Mouse (Mus musculus): ENCODE data around the gene Kat8. TPM values are rescaled to one million over a fixed set of nuclear protein-coding genes. Genes with fewer than 3 reads are reported as not detected.

Gene Kat8
- polyA plus RNA-seq (2012; ENCODE audit: insufficient read depth, insufficient read length, low replicate concordance, missing spikeins), result not detected in 2 replicates

DNA sequence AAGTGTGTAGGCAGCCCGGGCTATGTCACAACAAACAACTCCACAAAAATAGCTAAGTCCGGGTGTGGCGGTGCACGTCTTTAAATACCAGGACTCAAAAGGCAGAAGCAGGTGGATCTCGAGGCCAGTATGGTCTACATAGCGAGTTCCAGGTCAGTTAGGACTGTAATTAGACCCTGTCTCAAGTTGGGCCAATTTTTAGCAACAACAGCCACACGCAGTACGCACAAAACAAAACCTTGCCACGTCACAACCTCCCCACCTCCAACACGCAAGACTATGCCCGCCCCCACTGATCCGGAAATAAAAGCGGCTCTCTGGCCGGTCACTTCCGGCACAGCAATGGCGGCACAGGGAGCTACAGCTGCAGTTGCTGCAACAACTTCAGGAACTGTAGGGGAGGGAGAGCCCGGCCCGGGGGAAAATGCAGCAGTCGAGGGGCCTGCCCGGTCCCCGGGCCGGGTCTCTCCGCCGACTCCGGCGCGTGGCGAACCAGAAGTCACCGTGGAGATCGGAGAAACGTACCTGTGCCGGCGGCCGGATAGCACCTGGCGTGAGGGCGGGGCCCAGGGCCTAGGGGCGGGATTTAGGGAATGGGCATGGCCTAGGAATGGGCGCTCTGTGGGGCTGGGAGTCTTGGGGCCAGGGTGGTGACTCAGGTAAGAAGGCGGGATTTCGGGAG lies at the start of gene Kat8:
Gene Kat8 (plus strand): TSS at position 327 of the 682 bp plus-strand sequence.
- peak within 1 kb of the TSS; percentile 68 for H3K4me3 ChIP-seq (ENCODE audit: insufficient read depth, low read depth, low read length)
- H3K27ac ChIP-seq (ENCODE audit: insufficient read depth, low read depth, low read length), result peak within 1 kb of the TSS; percentile 88
- TF ChIP-seq CTCF (IDR thresholded peaks at IDR 0.05; ENCODE audit: insufficient read depth, low read depth, low read length) (no peak), POLR2A (IDR thresholded peaks at IDR 0.05; ENCODE audit: insufficient read depth, low read depth, low read length) (peak; percentile 72)
- H3K4me1 ChIP-seq (ENCODE audit: control insufficient read depth, insufficient read depth, low read length), result no peaks in the 10 kb centered on the region; the same call in 1 of the 2 replicates
- under 1% methylated on average over 40 of the region's 40 CpGs for WGBS

DNA sequence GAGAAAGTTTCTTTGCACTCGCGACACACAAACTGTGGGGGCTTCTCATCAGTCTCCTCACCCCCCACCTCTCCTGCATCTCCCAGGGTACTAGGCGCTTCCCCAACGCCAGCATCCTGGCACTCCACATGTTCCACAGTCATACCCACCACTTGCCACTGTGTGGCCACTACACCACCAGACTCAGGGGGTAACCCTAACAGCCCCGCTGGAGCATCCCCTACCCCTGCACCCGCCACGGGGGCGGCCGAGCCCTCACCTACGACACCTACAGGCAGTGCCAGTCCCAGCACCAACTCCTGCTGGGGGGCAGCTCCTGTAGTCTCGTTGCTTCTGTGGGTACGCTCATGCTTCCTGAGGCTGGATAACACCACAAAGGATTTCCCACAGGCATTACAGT lies 45.9 kb upstream of the Kat8 start:
- Histone ChIP-seq H3K4me1 (ENCODE audit: control insufficient read depth, insufficient read depth, low read length) (peaks cover 9% of the 10 kb centered on the region; the same call in 1 of the 2 replicates), H3K27ac (ENCODE audit: insufficient read depth, low read depth, low read length) (no peak overlapping the region), H3K4me3 (ENCODE audit: insufficient read depth, low read depth, low read length) (no peak overlapping the region)
- TF ChIP-seq CTCF (IDR thresholded peaks at IDR 0.05; ENCODE audit: insufficient read depth, low read depth, low read length), result no peak
- no peak for TF ChIP-seq POLR2A (IDR thresholded peaks at IDR 0.05; ENCODE audit: insufficient read depth, low read depth, low read length)
- 91% methylated on average over 12 of the region's 12 CpGs for WGBS

DNA sequence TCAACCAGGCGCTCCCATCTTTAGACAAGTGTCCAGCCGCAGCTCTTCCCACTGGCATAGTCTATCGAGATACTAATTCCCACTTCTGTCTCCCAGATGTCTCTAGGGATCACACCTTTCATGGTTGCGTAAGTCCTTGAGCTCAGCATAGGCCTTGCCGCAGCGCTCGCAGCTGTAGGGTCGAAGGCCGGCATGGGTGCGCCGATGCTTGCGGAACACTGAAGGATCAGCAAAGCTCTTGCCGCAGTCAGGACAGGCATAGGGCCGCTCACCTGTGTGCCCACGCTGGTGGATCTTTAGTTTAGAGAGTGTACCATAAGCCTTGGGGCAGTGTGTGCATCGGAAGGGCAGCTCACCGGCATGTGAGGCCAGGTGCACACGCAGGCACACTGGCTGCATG lies 44.7 kb upstream of the Kat8 start:
- Histone ChIP-seq H3K27ac (ENCODE audit: insufficient read depth, low read depth, low read length) (no peak overlapping the region), H3K4me3 (ENCODE audit: insufficient read depth, low read depth, low read length) (no peak overlapping the region), H3K4me1 (ENCODE audit: control insufficient read depth, insufficient read depth, low read length) (peaks cover 9% of the 10 kb centered on the region; the same call in 1 of the 2 replicates)
- WGBS, result 96% methylated on average over 18 of the region's 18 CpGs
- TF ChIP-seq CTCF (IDR thresholded peaks at IDR 0.05; ENCODE audit: insufficient read depth, low read depth, low read length), result no peak
- no peak for TF ChIP-seq POLR2A (IDR thresholded peaks at IDR 0.05; ENCODE audit: insufficient read depth, low read depth, low read length)

- H3K27ac ChIP-seq (ENCODE audit: insufficient read depth, low read depth, low read length), result no peak overlapping the region
- TF ChIP-seq CTCF (IDR thresholded peaks at IDR 0.05; ENCODE audit: insufficient read depth, low read depth, low read length) (no peak), POLR2A (IDR thresholded peaks at IDR 0.05; ENCODE audit: insufficient read depth, low read depth, low read length) (no peak)
- H3K4me3 ChIP-seq (ENCODE audit: insufficient read depth, low read depth, low read length), result no peak overlapping the region
- peaks cover 9% of the 10 kb centered on the region; the same call in 1 of the 2 replicates for H3K4me1 ChIP-seq (ENCODE audit: control insufficient read depth, insufficient read depth, low read length)
- WGBS, result 28% methylated on average over 3 of the region's 3 CpGs
Observed at GRCm38 (mm10) chr7:127869149-127869810, 43.0 kb upstream of the Kat8 start.

DNA sequence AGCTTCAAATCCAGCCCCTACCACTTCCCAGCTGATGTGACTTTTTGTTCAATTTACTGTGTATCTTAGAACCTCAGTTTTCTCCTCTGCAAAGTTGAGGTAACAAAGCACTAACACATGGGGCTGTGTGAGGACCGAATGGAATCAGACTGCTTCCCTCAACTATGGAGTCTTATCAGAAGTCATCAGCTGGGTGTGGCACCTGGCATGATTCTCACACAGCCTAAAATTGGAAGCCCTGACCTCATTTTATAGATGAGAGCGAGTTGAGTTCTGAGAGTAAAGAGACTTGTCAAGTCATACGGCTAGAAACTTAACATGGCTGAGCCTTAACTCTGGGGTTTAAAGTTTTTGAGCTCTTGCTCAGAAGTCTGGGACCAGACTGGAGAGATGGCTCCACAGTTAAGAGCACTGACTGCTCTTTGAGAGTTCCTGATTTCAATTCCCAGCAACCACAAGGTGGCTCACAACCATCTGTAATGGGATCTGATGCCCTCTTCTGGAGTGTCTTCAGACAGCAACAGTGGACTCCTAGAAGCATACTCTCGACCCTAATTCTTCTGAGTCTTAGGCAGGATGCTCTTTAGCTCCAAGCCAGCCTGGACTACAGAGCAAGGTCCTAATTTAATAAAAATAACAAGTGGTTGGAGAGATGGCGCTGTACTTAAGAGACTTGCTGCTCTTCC lies 42.0 kb upstream of the Kat8 start:
- 81% methylated on average over 5 of the region's 5 CpGs for WGBS
- Histone ChIP-seq H3K4me1 (ENCODE audit: control insufficient read depth, insufficient read depth, low read length) (peaks cover 9% of the 10 kb centered on the region; the same call in 1 of the 2 replicates), H3K4me3 (ENCODE audit: insufficient read depth, low read depth, low read length) (no peak overlapping the region), H3K27ac (ENCODE audit: insufficient read depth, low read depth, low read length) (no peak overlapping the region)
- TF ChIP-seq POLR2A (IDR thresholded peaks at IDR 0.05; ENCODE audit: insufficient read depth, low read depth, low read length) (no peak), CTCF (IDR thresholded peaks at IDR 0.05; ENCODE audit: insufficient read depth, low read depth, low read length) (no peak)

- no peak for TF ChIP-seq CTCF (IDR thresholded peaks at IDR 0.05; ENCODE audit: insufficient read depth, low read depth, low read length)
- TF ChIP-seq POLR2A (IDR thresholded peaks at IDR 0.05; ENCODE audit: insufficient read depth, low read depth, low read length), result no peak
Observed at GRCm38 (mm10) chr7:127874812-127875626, 37.3 kb upstream of the Kat8 start.

GRCm38 (mm10) chr7:127875627-127876001 lies 36.7 kb upstream of the Kat8 start:
- under 1% methylated on average over 40 of the region's 43 CpGs for WGBS
- Histone ChIP-seq H3K4me1 (ENCODE audit: control insufficient read depth, insufficient read depth, low read length) (peaks cover 3% of the 10 kb centered on the region; the same call in 1 of the 2 replicates), H3K27ac (ENCODE audit: insufficient read depth, low read depth, low read length) (peak overlapping the region; percentile 82), H3K4me3 (ENCODE audit: insufficient read depth, low read depth, low read length) (peak overlapping the region; percentile 90)
- TF ChIP-seq POLR2A (IDR thresholded peaks at IDR 0.05; ENCODE audit: insufficient read depth, low read depth, low read length) (no peak), CTCF (IDR thresholded peaks at IDR 0.05; ENCODE audit: insufficient read depth, low read depth, low read length) (no peak)

More at GRCm38 (mm10) chr7:127874812-127875626, 37.3 kb upstream of the Kat8 start:
- peaks cover 3% of the 10 kb centered on the region; the same call in 1 of the 2 replicates for H3K4me1 ChIP-seq (ENCODE audit: control insufficient read depth, insufficient read depth, low read length)
- H3K4me3 ChIP-seq (ENCODE audit: insufficient read depth, low read depth, low read length), result peak overlapping the region; percentile 90
- 4% methylated on average over 20 of the region's 20 CpGs for WGBS
- H3K27ac ChIP-seq (ENCODE audit: insufficient read depth, low read depth, low read length), result peak overlapping the region; percentile 82

DNA sequence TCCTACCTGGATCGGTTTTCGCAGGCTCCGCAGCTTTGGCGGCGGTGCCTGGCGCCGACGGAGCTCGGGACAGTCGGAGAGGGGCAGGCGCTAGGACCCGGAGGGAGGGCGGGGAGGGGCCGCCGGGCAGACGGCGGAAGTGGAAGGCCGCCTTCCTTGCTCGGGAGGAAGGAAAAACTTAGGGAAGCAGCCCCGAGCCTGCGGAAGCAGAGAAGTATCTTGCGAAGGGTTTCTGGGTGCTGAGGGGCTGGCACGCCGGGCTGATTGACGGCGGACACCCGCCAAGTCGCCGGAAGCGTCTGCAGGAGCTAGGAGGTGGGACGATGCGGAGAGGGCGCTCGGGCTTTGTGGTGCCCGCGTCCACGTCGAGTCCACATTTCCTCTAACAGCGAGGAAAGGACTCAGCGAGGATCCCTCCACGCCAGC lies 36.3 kb upstream of the Kat8 start, which contains the start of gene Zfp646:
Gene Zfp646 (plus strand): TSS at position 181 of the 426 bp plus-strand sequence.
- under 1% methylated on average over 41 of the region's 41 CpGs for WGBS

More for the DNA sequence above, 36.3 kb upstream of the Kat8 start, which contains the start of gene Zfp646:
- peak within 1 kb of the TSS; percentile 90 for H3K4me3 ChIP-seq (ENCODE audit: insufficient read depth, low read depth, low read length)
- H3K4me1 ChIP-seq (ENCODE audit: control insufficient read depth, insufficient read depth, low read length), result peaks cover 3% of the 10 kb centered on the region; the same call in 1 of the 2 replicates
- peak within 1 kb of the TSS; percentile 86 for H3K27ac ChIP-seq (ENCODE audit: insufficient read depth, low read depth, low read length)
- no peak for TF ChIP-seq POLR2A (IDR thresholded peaks at IDR 0.05; ENCODE audit: insufficient read depth, low read depth, low read length)
- no peak for TF ChIP-seq CTCF (IDR thresholded peaks at IDR 0.05; ENCODE audit: insufficient read depth, low read depth, low read length)

Measured in olfactory bulb, adult 2 months (tissue).